Mouse (Mus musculus) neural tube, embryonic 15.5 days (tissue): ENCODE results near the gene Asb5. TPM values are rescaled to one million over a fixed set of nuclear protein-coding genes. Genes with fewer than 3 reads are reported as not detected.

Source experiments
- ATAC-seq: fragments of 200-750 bp; cut with Nextera tagmentation; 2 replicates; pipeline ENCODE4 v1.8.0; 2017; ENCODE audit warnings: mild to moderate bottlenecking, moderate TSS enrichment, moderate library complexity; ENCODE audit not compliant: low FRiP score
- H3K27ac ChIP-seq: fragments of 300-500 bp; sonication (generic); replicated peaks from 2 replicates; pipeline ENCODE4 v1.5.1; 2015; ENCODE audit warnings: mild to moderate bottlenecking, inconsistent platforms
- H3K27me3 ChIP-seq: fragments of 300-500 bp; sonication (generic); replicated peaks from 2 replicates; pipeline ENCODE4 v1.6.1; 2015; ENCODE audit warnings: inconsistent platforms
- H3K36me3 ChIP-seq: fragments of 300-500 bp; sonication (generic); 2 replicates; pipeline ENCODE4 v1.6.1; 2015; ENCODE audit warnings: inconsistent platforms
- H3K4me1 ChIP-seq: fragments of 300-500 bp; sonication (generic); 2 replicates; pipeline ENCODE4 v1.6.1; 2015; ENCODE audit warnings: inconsistent platforms
- H3K4me2 ChIP-seq: fragments of 300-500 bp; sonication (generic); 2 replicates; pipeline ENCODE4 v1.6.1; 2015; ENCODE audit warnings: inconsistent platforms, mild to moderate bottlenecking, moderate library complexity
- H3K4me3 ChIP-seq: fragments of 300-500 bp; sonication (generic); replicated peaks from 2 replicates; pipeline ENCODE4 v1.5.1; 2015; ENCODE audit warnings: mild to moderate bottlenecking, inconsistent platforms
- H3K9ac ChIP-seq: fragments of 300-500 bp; sonication (generic); replicated peaks from 2 replicates; pipeline ENCODE4 v1.6.1; 2015; ENCODE audit warnings: mild to moderate bottlenecking, inconsistent platforms
- H3K9me3 ChIP-seq: fragments of 300-500 bp; sonication (generic); replicated peaks from 2 replicates; pipeline ENCODE4 v1.6.1; 2016; ENCODE audit warnings: inconsistent platforms
- WGBS: fragments of 180-500 bp; shearing (Covaris S2); methylation state at CpG from one replicate; pipeline ENCODE4 v1.1.7; 2015; ENCODE audit warnings: mixed read lengths; 5-methylcytosine and 5-hydroxymethylcytosine counted together
- polyA plus RNA-seq: library from polyadenylated mRNA; unstranded; fragments of >200 nt; fragmentation: Nextera tagmentation; extraction: Ambion mirVana; gene quantifications from 2 replicates; pipeline ENCODE4 v1.2.1, GENCODE M21; 2015

Asb5 gene
- polyA plus RNA-seq, 1 experiment from 2014 or later: 7.3 TPM

- Histone ChIP-seq H3K4me3 (no peak overlapping the region), H3K4me2 (no peak overlapping the region), H3K4me1 (no peaks in the 10 kb centered on the region), H3K9ac (no peak overlapping the region), H3K36me3 (no peaks in the 10 kb centered on the region), H3K27me3 (no peaks in the 10 kb centered on the region), H3K27ac (no peak overlapping the region), H3K9me3 (no peaks in the 10 kb centered on the region)
- 83% methylated on average over 6 of the region's 6 CpGs for WGBS
- ATAC-seq: no peak
These were observed 19.0 kb downstream of the Asb5 start for GRCm38 (mm10) chr8:54548383-54548782.

DNA sequence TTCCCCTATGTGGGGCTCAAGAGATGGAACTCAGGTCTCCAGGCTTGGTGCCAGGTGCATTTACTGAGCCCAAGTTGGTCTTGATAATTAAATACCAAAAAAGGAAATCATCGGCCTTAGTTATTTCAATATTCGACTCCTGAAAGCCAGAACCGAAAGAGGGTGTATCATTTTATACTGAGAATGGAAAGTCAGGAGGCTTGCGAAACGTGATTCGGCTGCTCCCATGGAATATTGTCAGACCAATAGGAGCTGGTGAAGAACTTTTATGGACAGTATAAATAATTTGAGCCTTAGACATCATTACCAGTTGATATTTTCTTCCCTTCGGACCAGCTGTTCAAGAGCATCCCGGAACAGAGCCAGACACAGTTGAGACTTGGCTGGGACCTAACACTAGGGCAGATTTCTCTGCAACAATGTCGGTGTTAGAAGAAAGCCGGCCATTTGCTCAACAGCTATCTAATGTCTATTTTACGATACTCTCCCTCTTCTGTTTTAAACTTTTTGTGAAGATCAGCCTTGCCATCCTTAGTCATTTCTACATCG lies 20.7 kb downstream of the Asb5 start:
- H3K27ac ChIP-seq: no peak overlapping the region
- H3K27me3 ChIP-seq: no peaks in the 10 kb centered on the region
- no peak overlapping the region for H3K9ac ChIP-seq
- no peak for ATAC-seq
- 93% methylated on average over 12 of the region's 12 CpGs for WGBS
- H3K4me2 ChIP-seq: no peak overlapping the region
- H3K4me1 ChIP-seq: no peaks in the 10 kb centered on the region
- no peaks in the 10 kb centered on the region for H3K9me3 ChIP-seq
- no peaks in the 10 kb centered on the region for H3K36me3 ChIP-seq
- no peak overlapping the region for H3K4me3 ChIP-seq

- H3K9me3 ChIP-seq: no peaks in the 10 kb centered on the region
- WGBS: 88% methylated on average over 2 of the region's 2 CpGs
These were observed 25.5 kb downstream of the Asb5 start for GRCm38 (mm10) chr8:54554921-54555320.

DNA sequence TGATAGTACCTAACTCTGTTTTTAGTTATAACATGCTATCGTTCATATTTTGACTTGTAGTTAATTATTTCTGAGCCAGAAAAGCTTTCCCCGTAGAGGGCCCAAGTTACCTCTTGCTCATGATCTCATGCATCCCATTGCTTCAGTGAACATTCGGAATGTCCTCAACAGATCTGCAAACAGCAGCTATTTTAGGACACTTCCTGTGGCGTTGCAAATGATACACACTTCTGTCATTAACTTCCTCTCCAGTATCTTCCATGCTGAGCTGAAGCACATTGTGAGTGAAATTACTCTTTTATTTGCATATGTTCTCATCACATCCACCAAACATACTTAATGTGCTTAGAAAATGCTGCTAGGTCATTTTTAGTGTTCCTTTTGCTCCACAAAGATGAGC lies 32.8 kb downstream of the Asb5 start:
- Histone ChIP-seq H3K36me3 (no peaks in the 10 kb centered on the region), H3K9me3 (no peaks in the 10 kb centered on the region), H3K27ac (no peak overlapping the region), H3K4me2 (no peak overlapping the region), H3K27me3 (no peaks in the 10 kb centered on the region), H3K4me1 (no peaks in the 10 kb centered on the region), H3K9ac (no peak overlapping the region), H3K4me3 (no peak overlapping the region)
- WGBS: 61% methylated on average over 4 of the region's 4 CpGs
- ATAC-seq: no peak

More at GRCm38 (mm10) chr8:54554921-54555320, 25.5 kb downstream of the Asb5 start:
- H3K9ac ChIP-seq: no peak overlapping the region
- H3K36me3 ChIP-seq: no peaks in the 10 kb centered on the region
- H3K27ac ChIP-seq: no peak overlapping the region
- no peaks in the 10 kb centered on the region for H3K27me3 ChIP-seq
- H3K4me2 ChIP-seq: no peak overlapping the region
- ATAC-seq: no peak
- no peak overlapping the region for H3K4me3 ChIP-seq
- H3K4me1 ChIP-seq: no peaks in the 10 kb centered on the region

GRCm38 (mm10) chr8:54565181-54565580 lies 35.8 kb downstream of the Asb5 start:
- Histone ChIP-seq H3K27me3 (no peaks in the 10 kb centered on the region), H3K36me3 (no peaks in the 10 kb centered on the region), H3K4me1 (no peaks in the 10 kb centered on the region), H3K9ac (no peak overlapping the region), H3K4me2 (no peak overlapping the region), H3K27ac (no peak overlapping the region), H3K9me3 (no peaks in the 10 kb centered on the region), H3K4me3 (no peak overlapping the region)
- ATAC-seq: no peak
- WGBS: 93% methylated on average over 1 of the region's 1 CpGs

DNA sequence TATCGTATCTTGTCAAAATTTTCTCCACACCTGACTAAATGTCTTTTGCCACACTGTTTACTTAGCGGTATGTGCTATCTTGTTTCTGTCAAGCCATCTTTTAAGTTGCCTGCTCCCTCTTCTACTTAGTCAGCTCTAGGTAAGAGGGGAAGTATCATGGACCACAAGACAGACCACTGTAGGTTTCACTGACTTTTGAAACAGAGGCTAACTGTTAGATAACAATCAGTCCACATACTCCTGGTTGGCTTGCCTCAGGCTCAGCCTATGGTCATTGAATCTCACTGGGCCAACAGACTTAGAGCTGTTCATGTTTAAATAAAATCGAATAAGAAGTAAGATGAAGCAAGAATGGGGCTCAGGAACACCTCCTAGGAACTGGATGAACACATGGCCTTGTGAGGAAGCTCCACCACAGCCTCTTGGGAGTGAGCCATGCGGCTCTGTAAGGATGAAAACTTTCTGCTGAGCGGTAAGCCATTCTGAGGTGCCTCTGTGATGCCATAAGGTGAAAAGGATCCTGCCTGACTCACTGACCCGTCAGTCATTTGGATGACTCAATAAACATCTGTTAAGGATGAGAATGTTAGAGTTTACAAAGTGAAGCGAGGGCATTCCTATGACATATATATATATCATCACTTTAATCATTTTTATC lies 36.4 kb downstream of the Asb5 start:
- no peak for ATAC-seq
- peaks cover under 1% of the 10 kb centered on the region; the same call in 1 of the 2 replicates for H3K4me1 ChIP-seq
- 88% methylated on average over 7 of the region's 7 CpGs for WGBS
- no peaks in the 10 kb centered on the region for H3K9me3 ChIP-seq
- H3K9ac ChIP-seq: no peak overlapping the region
- no peak overlapping the region for H3K4me2 ChIP-seq
- no peak overlapping the region for H3K4me3 ChIP-seq
- H3K36me3 ChIP-seq: no peaks in the 10 kb centered on the region
- no peak overlapping the region for H3K27ac ChIP-seq
- no peaks in the 10 kb centered on the region for H3K27me3 ChIP-seq

- H3K36me3 ChIP-seq: no peaks in the 10 kb centered on the region
- WGBS: 68% methylated on average over 2 of the region's 2 CpGs
These were observed 37.8 kb downstream of the Asb5 start for GRCm38 (mm10) chr8:54567168-54567567.

GRCm38 (mm10) chr8:54570618-54571609 lies 41.5 kb downstream of the Asb5 start:
- WGBS: 74% methylated on average over 15 of the region's 15 CpGs
- Histone ChIP-seq H3K27ac (no peak overlapping the region), H3K9me3 (no peaks in the 10 kb centered on the region), H3K4me2 (no peak overlapping the region), H3K27me3 (no peaks in the 10 kb centered on the region), H3K9ac (no peak overlapping the region), H3K4me1 (peaks cover 5% of the 10 kb centered on the region; the same call in 1 of the 2 replicates), H3K36me3 (no peaks in the 10 kb centered on the region), H3K4me3 (no peak overlapping the region)
- ATAC-seq: no peak

More at GRCm38 (mm10) chr8:54567168-54567567, 37.8 kb downstream of the Asb5 start:
- no peak overlapping the region for H3K4me3 ChIP-seq
- no peak for ATAC-seq
- H3K4me1 ChIP-seq: peaks cover 5% of the 10 kb centered on the region; the same call in 1 of the 2 replicates
- no peak overlapping the region for H3K4me2 ChIP-seq
- no peak overlapping the region for H3K27ac ChIP-seq
- no peaks in the 10 kb centered on the region for H3K9me3 ChIP-seq
- H3K9ac ChIP-seq: no peak overlapping the region
- no peaks in the 10 kb centered on the region for H3K27me3 ChIP-seq

- H3K4me3 ChIP-seq: no peak overlapping the region
- no peaks in the 10 kb centered on the region for H3K36me3 ChIP-seq
- no peak overlapping the region for H3K27ac ChIP-seq
- H3K27me3 ChIP-seq: no peaks in the 10 kb centered on the region
- H3K4me2 ChIP-seq: no peak overlapping the region
- no peak for ATAC-seq
- no peaks in the 10 kb centered on the region for H3K4me1 ChIP-seq
- WGBS: 90% methylated on average over 3 of the region's 3 CpGs
- no peaks in the 10 kb centered on the region for H3K9me3 ChIP-seq
- no peak overlapping the region for H3K9ac ChIP-seq
These were observed 52.1 kb downstream of the Asb5 start for GRCm38 (mm10) chr8:54581436-54581835.

DNA sequence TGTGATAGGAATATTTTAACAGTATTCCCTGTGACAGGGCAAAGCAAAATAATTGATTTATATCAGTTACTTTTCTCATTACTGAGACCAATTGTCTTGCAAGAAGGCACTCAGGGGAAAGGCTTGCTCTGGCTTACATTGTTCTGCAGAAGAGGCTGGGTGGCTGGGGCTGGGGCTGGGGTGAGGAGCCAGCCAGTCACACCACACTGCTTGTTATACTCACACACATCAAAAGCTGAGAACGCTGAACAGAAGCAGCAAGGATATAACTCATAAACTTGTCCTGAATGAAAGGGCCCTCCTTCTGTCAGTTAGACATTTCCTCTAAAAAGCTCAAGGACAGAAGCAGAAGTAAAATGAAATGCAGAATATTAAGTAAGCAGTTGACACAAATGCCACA lies 53.5 kb downstream of the Asb5 start:
- H3K4me3 ChIP-seq: no peak overlapping the region
- WGBS: 59% methylated on average over 1 of the region's 1 CpGs
- no peak overlapping the region for H3K27ac ChIP-seq
- no peaks in the 10 kb centered on the region for H3K36me3 ChIP-seq
- H3K27me3 ChIP-seq: no peaks in the 10 kb centered on the region
- H3K9ac ChIP-seq: no peak overlapping the region
- H3K4me1 ChIP-seq: no peaks in the 10 kb centered on the region
- ATAC-seq: no peak
- no peak overlapping the region for H3K4me2 ChIP-seq
- H3K9me3 ChIP-seq: no peaks in the 10 kb centered on the region

- peak overlapping the region; percentile 33 for H3K27ac ChIP-seq
- H3K4me3 ChIP-seq: no peak overlapping the region
- no peaks in the 10 kb centered on the region for H3K36me3 ChIP-seq
- H3K4me2 ChIP-seq: no peak overlapping the region
- no peak overlapping the region for H3K9ac ChIP-seq
- 68% methylated on average over 5 of the region's 5 CpGs for WGBS
- peaks cover 7% of the 10 kb centered on the region for H3K4me1 ChIP-seq
- no peaks in the 10 kb centered on the region for H3K27me3 ChIP-seq
- H3K9me3 ChIP-seq: no peaks in the 10 kb centered on the region
- peak; percentile 54; the same call in 1 of the 2 replicates for ATAC-seq
These were observed 65.3 kb downstream of the Asb5 start for GRCm38 (mm10) chr8:54594634-54595033.
